Mouse (Mus musculus) CH12.LX (cell line): ENCODE measurements around the gene P4ha2. TPM values are rescaled to one million over a fixed set of nuclear protein-coding genes. Genes with fewer than 3 reads are reported as not detected.

Source experiments
- DNase-seq: peaks from one replicate; pipeline ENCODE4 v3.0.0-alpha.2; 2013; ENCODE audit errors: extremely low read depth
- H3K27ac ChIP-seq: 2 replicates; pipeline ENCODE4 v1.5.1; 2012; ENCODE audit warnings: low read depth, mild to moderate bottlenecking, control low read depth, moderate library complexity; ENCODE audit not compliant: insufficient read depth
- H3K27me3 ChIP-seq: replicated peaks from 2 replicates; pipeline ENCODE3; 2012; ENCODE audit warnings: inconsistent platforms
- H3K36me3 ChIP-seq, 2 experiments: replicated peaks in 1 of 2; 2 replicates each; pipeline versions ENCODE3 to v1.6.1; 2012; ENCODE audit warnings: inconsistent platforms in 1 of 2, low read length in 1 of 2, mild to moderate bottlenecking in 1 of 2, mixed read lengths in 1 of 2, moderate library complexity in 1 of 2; ENCODE audit not compliant: control insufficient read depth in 1 of 2, insufficient read depth in 1 of 2
- H3K4me1 ChIP-seq, 2 experiments: 2 replicates each; pipeline ENCODE4 v1.6.1; 2012; ENCODE audit warnings: inconsistent platforms in 1 of 2, moderate library complexity in 1 of 2; ENCODE audit not compliant: insufficient read depth in 2 of 2, control insufficient read depth in 1 of 2
- H3K4me2 ChIP-seq: 2 replicates; pipeline ENCODE4 v1.6.1; 2012; ENCODE audit warnings: low read depth, mild to moderate bottlenecking, control low read depth; ENCODE audit not compliant: poor library complexity, insufficient read depth, severe bottlenecking
- H3K4me3 ChIP-seq, 3 experiments: fragments of 150-350 bp in 1 of 3; sonication (generic) in 1 of 3; replicated peaks in 1 of 3; 2 replicates each; pipeline versions ENCODE3 to v1.5.1; 2011 to 2012; ENCODE audit warnings: low read depth in 2 of 3, low read length in 2 of 3, mild to moderate bottlenecking in 2 of 3, moderate library complexity in 2 of 3, control low read depth in 1 of 3, improper control_type of control experiment in 1 of 3, inconsistent platforms in 1 of 3, mixed read lengths in 1 of 3; ENCODE audit not compliant: poor library complexity in 1 of 3
- H3K79me2 ChIP-seq: replicated peaks from 2 replicates; pipeline ENCODE4 v1.6.1; 2012; ENCODE audit warnings: mild to moderate bottlenecking, moderate library complexity; ENCODE audit not compliant: control insufficient read depth, poor library complexity, insufficient read depth, severe bottlenecking; ENCODE audit errors: extremely low read depth
- H3K9ac ChIP-seq: 2 replicates; pipeline ENCODE4 v1.6.1; 2012; ENCODE audit warnings: low read depth, mild to moderate bottlenecking, control low read depth, moderate library complexity; ENCODE audit not compliant: insufficient read depth
- H3K9me3 ChIP-seq: replicated peaks from 2 replicates; pipeline ENCODE3; 2012; ENCODE audit warnings: low read length, inconsistent platforms, mixed read lengths
- BHLHE40 ChIP-seq: IDR thresholded peaks from 2 replicates; pipeline ENCODE4 v1.6.1; 2011; ENCODE audit warnings: mild to moderate bottlenecking, low read depth, low read length, improper control_type of control experiment
- CHD1 ChIP-seq: IDR thresholded peaks from 2 replicates; pipeline ENCODE4 v1.6.1; 2012; ENCODE audit warnings: low read depth, low read length, improper control_type of control experiment, inconsistent platforms
- CHD2 ChIP-seq: IDR thresholded peaks from 2 replicates; pipeline ENCODE4 v1.6.1; 2011; ENCODE audit warnings: low read length, improper control_type of control experiment
- CTCF ChIP-seq, 2 experiments: IDR thresholded peaks in 1 of 2; conservative IDR thresholded peaks in 1 of 2; 2 replicates each; pipeline ENCODE4 v1.5.1; 2011 to 2012; ENCODE audit warnings: low read depth in 2 of 2, low read length in 2 of 2, improper control_type of control experiment in 1 of 2, inconsistent platforms in 1 of 2, mild to moderate bottlenecking in 1 of 2, moderate library complexity in 1 of 2
- ETS1 ChIP-seq: conservative IDR thresholded peaks from 2 replicates; pipeline ENCODE4 v1.6.1; 2012; ENCODE audit warnings: low read depth, mild to moderate bottlenecking, inconsistent platforms, low read length, improper control_type of control experiment, moderate library complexity
- JUN ChIP-seq: IDR thresholded peaks from 2 replicates; pipeline ENCODE4 v1.6.1; 2011; ENCODE audit warnings: low read depth, mild to moderate bottlenecking, low read length, improper control_type of control experiment, moderate library complexity; ENCODE audit not compliant: insufficient read depth
- JUND ChIP-seq: conservative IDR thresholded peaks from 2 replicates; pipeline ENCODE4 v1.6.1; 2011; ENCODE audit warnings: low read depth, low read length, improper control_type of control experiment
- MAFK ChIP-seq: IDR thresholded peaks from 2 replicates; pipeline ENCODE4 v1.6.1; 2011; ENCODE audit warnings: low read length, improper control_type of control experiment; ENCODE audit not compliant: insufficient replicate concordance
- MAX ChIP-seq: IDR thresholded peaks from 2 replicates; pipeline ENCODE4 v1.6.1; 2011; ENCODE audit warnings: low read length, improper control_type of control experiment
- NELFE ChIP-seq: IDR thresholded peaks from 2 replicates; pipeline ENCODE4 v1.6.1; 2011; ENCODE audit warnings: low read depth, low read length, improper control_type of control experiment
- NRF1 ChIP-seq: IDR thresholded peaks from 2 replicates; pipeline ENCODE4 v1.6.1; 2014; ENCODE audit warnings: low read depth, mild to moderate bottlenecking, inconsistent platforms, low read length, improper control_type of control experiment, moderate library complexity
- POLR2A ChIP-seq: IDR thresholded peaks from 2 replicates; pipeline ENCODE4 v1.6.1; 2011; ENCODE audit warnings: low read depth, mild to moderate bottlenecking, improper control_type of control experiment, low read length
- RAD21 ChIP-seq: IDR thresholded peaks from 2 replicates; pipeline ENCODE4 v1.6.1; 2011; ENCODE audit warnings: low read depth, mild to moderate bottlenecking, low read length, improper control_type of control experiment, moderate library complexity
- SIN3A ChIP-seq: IDR thresholded peaks from 2 replicates; pipeline ENCODE4 v1.6.1; 2012; ENCODE audit warnings: low read length, improper control_type of control experiment, inconsistent platforms
- SMC3 ChIP-seq: IDR thresholded peaks from 2 replicates; pipeline ENCODE4 v1.6.1; 2011; ENCODE audit warnings: low read depth, low read length, improper control_type of control experiment
- USF1 ChIP-seq: IDR thresholded peaks from 2 replicates; pipeline ENCODE4 v1.6.1; 2014; ENCODE audit warnings: low read depth, mild to moderate bottlenecking, inconsistent platforms, low read length, improper control_type of control experiment
- ZC3H11A ChIP-seq: IDR thresholded peaks from 2 replicates; pipeline ENCODE4 v1.6.1; 2012; ENCODE audit warnings: low read depth, mild to moderate bottlenecking, inconsistent platforms, low read length, improper control_type of control experiment
- ZKSCAN1 ChIP-seq: IDR thresholded peaks from 2 replicates; pipeline ENCODE4 v1.6.1; 2012; ENCODE audit warnings: low read depth, inconsistent platforms, low read length, improper control_type of control experiment, borderline replicate concordance
- ZMIZ1 ChIP-seq: IDR thresholded peaks from 2 replicates; pipeline ENCODE4 v1.6.1; 2012; ENCODE audit warnings: low read depth, mild to moderate bottlenecking, inconsistent platforms, low read length, improper control_type of control experiment
- dilution Hi-C: fragments of 300-500 bp; cut with MboI; formaldehyde crosslinking; loops from 2 replicates; pipeline ENCODE4 v1.14.3; 2020; ENCODE audit warnings: low sequenced_read_pairs; ENCODE audit not compliant: extremely low pct_unique_long_range_greater_than_20kb, extremely low pct_ligation_motif_present
- in situ Hi-C: fragments of 300-500 bp; cut with MboI; formaldehyde crosslinking; loops from 3 replicates; pipeline ENCODE4 v1.14.3; 2019; ENCODE audit warnings: low sequenced_read_pairs, low pct_ligation_motif_present, low pct_unique_long_range_greater_than_20kb, mixed read lengths
- polyA plus RNA-seq: library from polyadenylated mRNA; unstranded; fragments of >175 nt; gene quantifications from 2 replicates; pipeline ENCODE4 v1.2.1, GENCODE M21; 2012; ENCODE audit warnings: low read depth; ENCODE audit not compliant: insufficient read length
- total RNA-seq, 2 experiments: library from RNA; depleted of rRNA; stranded (reverse); fragments of 300-350 nt in 1 of 2; fragments of >200 nt in 1 of 2; gene quantifications; 2 replicates each; pipeline ENCODE4 v1.2.3; 2012 to 2014

The P4ha2 gene
- total and polyA plus RNA-seq, 3 experiments: 3.6 to 10.0 (median 7.9) TPM

- Histone ChIP-seq H3K4me1 (peaks cover 11 to 24% of the 10 kb centered on the region in 2 experiments), H3K27me3 (no peaks in the 10 kb centered on the region), H3K4me2 (no peak overlapping the region), H3K4me3 (no peak overlapping the region), H3K27ac (no peak overlapping the region), H3K9me3 (no peaks in the 10 kb centered on the region), H3K36me3 (no peaks in the 10 kb centered on the region), H3K9ac (no peak overlapping the region), H3K79me2 (no peaks in the 10 kb centered on the region)
- dilution Hi-C loops: no loop called here
- in situ Hi-C loops: no loop called here
- DNase-seq: no peak
- no peak for TF ChIP-seq USF1
- no peak for TF ChIP-seq RAD21
- no peak for TF ChIP-seq NELFE
- no peak for TF ChIP-seq JUN
- no peak for TF ChIP-seq ETS1
- no peak for TF ChIP-seq SMC3
- TF ChIP-seq POLR2A: no peak
Observed at GRCm38 (mm10) chr11:54129955-54130354, 30.1 kb downstream of the P4ha2 start.

GRCm38 (mm10) chr11:54130721-54131120, 30.8 kb downstream of the P4ha2 start:
- H3K79me2 ChIP-seq: no peaks in the 10 kb centered on the region
- no peak overlapping the region for H3K27ac ChIP-seq
- H3K9ac ChIP-seq: no peak overlapping the region
- no peak for DNase-seq
- TF ChIP-seq CTCF (conservative IDR thresholded peaks at IDR 0.05 in 1 of 2, IDR thresholded peaks at IDR 0.05 in 1 of 2; ENCODE audit: low read depth in 2 of 2, low read length in 2 of 2) (no peak), CHD2 (no peak), JUND (no peak)
- H3K4me3 ChIP-seq: no peak overlapping the region
- dilution Hi-C loops (no loop called here), in situ Hi-C loops (no loop called here)
- H3K4me2 ChIP-seq: no peak overlapping the region
- no peaks in the 10 kb centered on the region for H3K36me3 ChIP-seq
- H3K9me3 ChIP-seq: no peaks in the 10 kb centered on the region
- H3K4me1 ChIP-seq: peaks cover 5 to 16% of the 10 kb centered on the region in 2 experiments; a peak in 3 of 4 replicates
- H3K27me3 ChIP-seq: no peaks in the 10 kb centered on the region

DNA sequence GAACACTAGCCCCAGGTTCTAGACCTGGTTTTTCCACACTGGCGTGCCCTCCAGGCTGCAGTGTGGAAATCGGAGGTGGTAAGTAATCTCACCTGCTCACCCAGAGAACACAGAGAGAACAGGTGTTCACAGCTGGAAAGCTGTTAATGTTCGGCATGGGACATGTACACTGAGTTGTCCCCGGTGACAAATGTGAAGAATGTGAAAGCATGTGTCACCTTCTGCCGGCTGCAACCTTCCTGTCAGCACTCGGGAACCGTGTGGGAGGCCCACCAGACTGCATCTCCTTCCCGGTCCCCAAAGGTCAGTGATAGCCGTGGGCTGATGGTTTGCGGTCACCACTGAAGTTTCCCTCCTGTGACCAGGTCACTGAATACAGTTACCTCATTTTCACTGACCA, 32.4 kb downstream of the P4ha2 start:
- Histone ChIP-seq H3K79me2 (no peaks in the 10 kb centered on the region), H3K4me1 (peaks cover 5 to 6% of the 10 kb centered on the region in 2 experiments; a peak in 3 of 4 replicates), H3K27me3 (no peaks in the 10 kb centered on the region), H3K27ac (no peak overlapping the region), H3K4me2 (no peak overlapping the region), H3K4me3 (no peak overlapping the region), H3K9ac (no peak overlapping the region), H3K9me3 (no peaks in the 10 kb centered on the region), H3K36me3 (no peaks in the 10 kb centered on the region)
- dilution Hi-C loops (no loop called here), in situ Hi-C loops (no loop called here)
- no peak for TF ChIP-seq CTCF (conservative IDR thresholded peaks at IDR 0.05 in 1 of 2, IDR thresholded peaks at IDR 0.05 in 1 of 2; ENCODE audit: low read depth in 2 of 2, low read length in 2 of 2)
- TF ChIP-seq NRF1: no peak
- TF ChIP-seq MAFK: no peak
- no peak for TF ChIP-seq CHD1
- TF ChIP-seq ZKSCAN1: no peak
- no peak for TF ChIP-seq SMC3
- no peak for TF ChIP-seq BHLHE40
- TF ChIP-seq SIN3A: no peak
- TF ChIP-seq ZC3H11A: no peak
- no peak for TF ChIP-seq MAX
- TF ChIP-seq ZMIZ1: no peak
- no peak for DNase-seq
